Mouse (Mus musculus) ovary, adult 2 months (tissue): ENCODE results near the gene Creld1. TPM values are rescaled to one million over a fixed set of nuclear protein-coding genes. Genes with fewer than 3 reads are reported as not detected.

Source experiments
- polyA plus RNA-seq: library from polyadenylated mRNA; depleted of rRNA; stranded (reverse); fragments of >200 nt; gene quantifications from 2 replicates; pipeline ENCODE4 v1.2.3, GENCODE M21; 2012; rRNA removed

The Creld1 gene
- polyA plus RNA-seq, result 16.6 and 17.3 TPM in 2 replicates

DNA sequence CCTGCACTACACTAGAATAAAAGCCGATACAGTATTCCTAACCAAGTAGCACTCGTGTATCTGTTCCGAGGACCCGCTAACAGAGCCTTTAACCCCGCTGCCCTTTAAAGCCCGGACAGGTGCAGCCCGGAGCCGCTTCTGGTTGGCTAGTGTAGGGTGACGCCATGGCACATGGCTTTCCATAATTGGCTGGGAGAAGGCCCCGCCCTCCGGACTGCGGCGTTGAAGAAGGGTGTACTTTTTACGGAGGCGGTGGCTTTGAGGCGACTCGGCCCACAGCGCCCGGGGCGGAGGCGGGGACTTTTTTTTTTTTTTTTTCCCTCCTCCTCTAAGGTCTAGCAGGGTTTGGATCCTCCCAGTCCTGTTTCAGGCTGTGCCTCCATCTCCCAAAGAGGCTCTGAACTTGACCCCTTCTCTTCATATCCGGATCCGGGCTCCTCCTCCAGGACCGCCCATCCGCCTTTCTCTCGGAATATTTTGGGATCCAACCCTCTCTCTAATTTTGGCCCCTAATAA lies at the start of gene Creld1:
Gene Creld1 (plus strand): TSS at position 198 of the 516 bp plus-strand sequence.

GRCm38 (mm10) chr6:113435664-113436205 lies 47.4 kb upstream of the Creld1 start, which contains the start of gene Cidec:
Gene Cidec (minus strand): TSS chr6:113435760.

DNA sequence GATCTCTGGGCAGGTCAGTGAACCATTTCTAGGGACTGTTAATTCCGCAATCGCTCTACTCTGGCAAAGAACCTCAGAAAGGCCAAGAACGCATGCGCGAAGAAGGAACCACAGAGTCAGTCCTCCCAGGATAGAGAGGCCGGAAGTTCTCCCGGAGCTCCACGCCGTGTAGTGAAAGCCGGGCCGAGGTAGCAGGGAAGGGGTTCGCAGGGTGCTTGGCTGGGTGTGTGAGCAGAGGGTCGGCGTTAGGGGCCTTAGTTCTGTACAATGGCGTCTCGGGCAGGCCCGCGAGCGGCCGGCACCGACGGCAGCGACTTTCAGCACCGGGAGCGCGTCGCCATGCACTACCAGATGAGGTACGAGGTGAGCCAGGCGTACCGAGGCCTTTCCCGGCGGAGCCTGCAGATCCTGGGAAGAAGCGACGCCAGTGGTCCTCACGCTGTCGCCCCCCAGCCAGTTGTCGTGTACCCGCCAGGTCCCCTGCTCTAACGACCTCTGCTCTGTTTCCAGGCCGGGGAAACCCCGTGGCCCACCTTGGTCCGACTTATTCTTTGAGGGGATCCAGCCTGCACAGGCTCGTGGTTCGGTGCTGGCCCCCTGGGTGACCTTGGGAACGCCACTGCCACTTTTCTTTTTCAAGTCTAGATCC lies 40.5 kb upstream of the Creld1 start, which contains the start of gene Jagn1:
Gene Jagn1 (plus strand): TSS at position 128 of the 649 bp plus-strand sequence.

GRCm38 (mm10) chr6:113457952-113458534 lies 25.1 kb upstream of the Creld1 start, which contains the start of gene Il17re:
Gene Il17re (plus strand): TSS chr6:113458484.

DNA sequence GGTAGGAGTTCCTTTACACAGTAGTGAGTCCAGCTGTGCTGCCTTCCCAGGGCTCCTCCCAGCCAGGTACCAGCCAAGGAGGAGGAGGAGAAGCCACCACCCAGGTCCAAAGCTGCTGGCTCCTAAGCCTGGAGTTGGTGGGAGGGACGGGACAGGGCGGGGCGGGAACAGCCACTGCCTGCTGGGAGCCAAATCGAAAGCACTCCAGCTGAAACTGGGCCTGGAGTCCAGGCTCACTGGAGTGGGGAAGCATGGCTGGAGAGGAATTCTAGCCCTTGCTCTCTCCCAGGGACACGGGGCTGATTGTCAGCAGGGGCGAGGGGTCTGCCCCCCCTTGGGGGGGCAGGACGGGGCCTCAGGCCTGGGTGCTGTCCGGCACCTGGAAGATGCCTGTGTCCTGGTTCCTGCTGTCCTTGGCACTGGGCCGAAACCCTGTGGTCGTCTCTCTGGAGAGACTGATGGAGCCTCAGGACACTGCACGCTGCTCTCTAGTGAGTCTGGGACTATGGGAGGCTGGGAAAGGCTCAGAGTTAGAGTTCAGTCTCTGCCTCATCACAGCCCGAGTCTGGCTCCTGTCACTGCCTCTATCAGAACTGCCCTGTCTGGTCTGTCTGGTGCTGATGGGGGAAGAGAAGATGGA lies 11.7 kb upstream of the Creld1 start, which contains the start of gene Il17rc:
Gene Il17rc (plus strand): TSS at position 131 of the 640 bp plus-strand sequence.

GRCm38 (mm10) chr6:113501388-113502084 lies 18.4 kb downstream of the Creld1 start, which contains the start of gene Prrt3:
Gene Prrt3 (minus strand): TSS chr6:113501931.

GRCm38 (mm10) chr6:113530932-113531839 lies 48.1 kb downstream of the Creld1 start, which contains the start of the genes Emc3 and Fancd2:
Gene Emc3 (minus strand): TSS chr6:113531652.
Gene Fancd2 (plus strand): TSS chr6:113531682.

Other genes with a start within 250 kb of the Creld1 start
- 82.3 and 92.6 TPM in 2 replicates for gene Mtmr14, start 245.5 kb upstream of the Creld1 start, polyA plus RNA-seq
- 2.9 and 4.4 TPM in 2 replicates for gene Cpne9, start 201.0 kb upstream of the Creld1 start, polyA plus RNA-seq
- 24.3 and 26.5 TPM in 2 replicates for gene Brpf1, start 176.2 kb upstream of the Creld1 start, polyA plus RNA-seq
- gene Ogg1, start 156.3 kb upstream of the Creld1 start, polyA plus RNA-seq, result 25.4 and 30.0 TPM in 2 replicates
- 77.2 and 87.7 TPM in 2 replicates for gene Camk1, start 139.3 kb upstream of the Creld1 start, polyA plus RNA-seq
- 41.7 and 44.7 TPM in 2 replicates for gene Tada3, start 105.4 kb upstream of the Creld1 start, polyA plus RNA-seq
- gene Arpc4, start 105.2 kb upstream of the Creld1 start, polyA plus RNA-seq, result 64.4 and 70.8 TPM in 2 replicates
- 26.9 and 30.3 TPM in 2 replicates for gene Ttll3, start 94.0 kb upstream of the Creld1 start, polyA plus RNA-seq
- gene Rpusd3, start 64.0 kb upstream of the Creld1 start, polyA plus RNA-seq, result 53.1 and 70.5 TPM in 2 replicates
- 176 and 184 TPM in 2 replicates for gene Cidec, start 47.5 kb upstream of the Creld1 start, polyA plus RNA-seq
- gene Jagn1, start 40.7 kb upstream of the Creld1 start, polyA plus RNA-seq, result 92.3 and 96.5 TPM in 2 replicates
- 50.7 and 65.4 TPM in 2 replicates for gene Il17re, start 24.8 kb upstream of the Creld1 start, polyA plus RNA-seq
- 94.6 and 103 TPM in 2 replicates for gene Il17rc, start 11.9 kb upstream of the Creld1 start, polyA plus RNA-seq
- 0.09 and 0.10 TPM in 2 replicates for gene Prrt3, start 18.6 kb downstream of the Creld1 start, polyA plus RNA-seq
- 33.1 and 42.4 TPM in 2 replicates for gene Emc3, start 48.4 kb downstream of the Creld1 start, polyA plus RNA-seq
- gene Fancd2, start 48.4 kb downstream of the Creld1 start, polyA plus RNA-seq, result 2.3 and 5.9 TPM in 2 replicates
- not detected in 2 replicates for gene Fancd2os, start 117.4 kb downstream of the Creld1 start, polyA plus RNA-seq
- 90.4 and 111 TPM in 2 replicates for gene Brk1, start 121.5 kb downstream of the Creld1 start, polyA plus RNA-seq
- 21.1 and 30.3 TPM in 2 replicates for gene Vhl, start 140.7 kb downstream of the Creld1 start, polyA plus RNA-seq
- gene Irak2, start 155.2 kb downstream of the Creld1 start, polyA plus RNA-seq, result 38.1 and 41.1 TPM in 2 replicates
- 22.0 and 26.6 TPM in 2 replicates for gene Tatdn2, start 213.8 kb downstream of the Creld1 start, polyA plus RNA-seq
- 0.43 TPM in 1 of 2 replicates, not detected in the other for gene Ghrl, start 236.6 kb downstream of the Creld1 start, polyA plus RNA-seq